Mouse (Mus musculus): ENCODE measurements around the gene Dbi.

- TF ChIP-seq CTCF (IDR thresholded peaks at IDR 0.05; ENCODE audit: control insufficient read depth, insufficient read depth, low read length): no peak
- TF ChIP-seq POLR2A (IDR thresholded peaks at IDR 0.05; ENCODE audit: borderline replicate concordance, control insufficient read depth, low read depth, low read length): no peak
Measured at GRCm38 (mm10) chr1:120074307-120074702, 46.6 kb downstream of the Dbi start.
